Mouse (Mus musculus): ENCODE results near the gene Egfr.

Egfr gene

DNA sequence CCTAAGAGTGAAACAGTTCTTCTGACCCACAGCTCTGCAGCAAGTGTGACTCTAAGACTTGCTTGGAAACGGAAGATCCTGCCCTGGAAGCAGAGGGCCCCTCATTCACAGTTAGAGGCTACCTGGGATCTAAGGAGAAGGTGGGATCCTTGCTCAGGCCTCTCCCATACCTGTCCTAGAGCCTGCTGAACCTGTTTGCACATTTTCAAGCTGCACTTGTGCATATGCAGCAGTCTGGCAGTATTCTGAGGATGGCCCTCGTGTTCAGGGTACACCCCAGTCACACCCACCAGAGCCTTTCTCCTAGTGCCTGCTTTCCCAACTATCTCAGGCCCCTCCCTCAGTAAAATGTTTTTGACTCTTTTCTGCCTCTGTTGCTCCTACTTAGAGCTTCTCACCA, 29.6 kb downstream of the Egfr start:
- no peak for DNase-seq

DNA sequence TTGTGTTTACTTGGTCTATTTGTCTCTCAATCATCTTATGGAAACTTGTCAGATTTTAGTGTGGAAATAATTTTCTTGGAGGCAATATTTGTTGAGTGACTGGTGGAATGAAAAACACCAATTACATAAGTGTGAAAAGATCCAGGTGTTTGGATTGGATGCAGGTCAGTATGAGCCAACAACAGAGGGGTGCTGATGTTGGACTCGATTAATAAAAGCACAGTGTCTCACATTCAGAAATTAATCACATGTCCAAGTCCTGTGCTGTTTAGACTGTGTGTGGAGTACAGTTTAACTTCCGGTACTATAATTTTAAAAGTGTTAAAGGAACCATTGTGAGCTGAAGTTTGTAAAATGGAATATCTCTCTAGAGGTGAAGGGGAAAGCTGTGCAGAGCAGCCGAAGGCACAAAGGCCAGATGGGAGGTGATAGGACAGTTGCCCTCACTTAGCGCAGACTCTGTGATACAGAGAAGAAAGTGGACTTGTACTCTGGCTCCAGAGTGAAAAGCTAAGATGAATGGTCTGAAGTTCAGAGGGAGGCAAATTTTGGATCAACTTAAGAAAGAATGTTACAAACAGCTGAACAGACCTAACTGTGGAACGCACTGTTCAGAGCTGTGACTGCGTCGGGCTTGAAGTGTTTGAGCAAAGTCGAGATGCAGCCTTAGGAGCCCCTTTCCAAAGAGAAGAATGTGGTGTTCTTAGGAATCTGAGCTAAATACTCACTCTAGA, 32.1 kb downstream of the Egfr start:
- DNase-seq: no peak

DNA sequence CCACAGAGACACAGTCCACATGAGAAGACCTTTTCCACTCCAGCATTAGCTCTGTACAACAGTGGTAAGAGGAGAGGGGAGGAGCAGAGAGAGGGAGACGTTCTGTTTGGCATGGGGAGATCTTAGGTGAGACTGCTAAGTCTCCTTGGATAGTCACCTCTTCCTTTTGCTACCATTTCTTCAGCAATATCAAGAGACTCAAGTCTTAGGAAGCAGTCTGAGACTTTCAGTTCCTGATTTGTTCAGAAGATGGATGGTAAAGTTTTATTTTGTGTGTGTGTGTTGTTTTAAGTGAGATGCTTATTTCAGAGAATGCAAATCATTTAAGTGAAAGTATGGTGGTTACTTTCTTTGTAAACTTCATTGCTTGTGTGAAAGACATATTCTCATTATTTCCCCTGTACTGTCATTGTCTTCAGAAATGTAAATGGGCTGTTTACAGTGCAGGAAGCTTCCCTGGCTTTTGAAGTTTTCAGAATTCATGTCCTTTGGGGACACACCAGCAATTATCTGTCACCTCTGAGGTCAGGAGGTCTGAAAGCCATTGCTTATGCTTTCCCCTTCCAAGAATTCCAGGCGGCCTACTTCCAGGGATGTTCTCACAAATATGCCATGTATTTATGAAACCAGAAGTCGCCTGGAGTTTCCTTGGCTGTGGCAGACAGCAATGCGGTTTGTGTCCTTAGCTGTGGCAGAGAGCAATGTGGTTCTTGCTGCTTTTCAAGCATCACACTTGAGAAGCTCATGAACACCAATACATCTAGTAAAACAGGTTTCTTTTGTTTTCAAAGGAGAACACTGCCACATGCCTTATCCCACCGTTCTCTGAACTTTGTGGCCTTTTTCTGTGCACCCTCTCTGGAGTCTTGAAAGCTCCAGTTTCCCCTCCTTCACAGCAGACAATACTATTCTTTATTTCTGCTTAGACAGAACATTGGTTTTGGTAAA, 40.9 kb downstream of the Egfr start:
- DNase-seq: no peak

DNA sequence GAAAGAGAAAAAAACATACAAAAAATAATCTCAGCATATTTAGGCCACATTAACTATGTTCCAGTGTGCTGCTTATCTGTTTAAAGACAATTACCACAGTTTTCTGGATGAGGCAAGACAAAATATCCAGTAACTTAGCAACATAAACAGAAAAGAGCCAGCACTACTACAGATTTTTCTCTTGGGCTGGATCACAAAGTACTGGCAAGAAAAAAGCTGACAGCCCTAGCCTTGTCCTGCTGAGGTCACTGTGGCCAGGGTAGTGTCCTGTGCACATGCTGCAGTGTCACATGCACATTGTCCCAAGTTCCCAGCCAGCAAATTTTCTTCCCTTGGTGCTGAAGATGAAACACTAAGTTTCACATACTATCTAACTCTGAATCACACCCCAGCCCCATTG, 43.0 kb downstream of the Egfr start:
- DNase-seq: no peak

DNA sequence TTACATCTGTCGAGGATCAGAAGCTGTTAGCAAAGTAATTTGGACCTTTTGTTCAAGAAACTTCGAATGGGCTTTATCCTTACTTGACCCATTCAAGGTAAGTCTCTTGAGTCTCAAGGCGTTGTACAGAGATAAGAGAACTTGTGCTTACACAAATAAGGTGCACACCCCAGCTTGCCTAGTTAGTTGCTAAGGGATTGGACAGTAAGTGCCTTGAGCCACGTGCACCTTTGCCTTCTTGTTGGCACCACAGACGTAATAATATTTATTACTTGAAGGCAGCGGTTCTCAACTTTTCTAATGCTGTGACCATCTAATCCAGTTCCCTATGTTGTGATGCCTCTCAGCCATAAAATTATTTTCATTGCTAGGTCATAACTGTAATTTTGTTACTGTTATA, 43.5 kb downstream of the Egfr start:
- no peak for DNase-seq

DNA sequence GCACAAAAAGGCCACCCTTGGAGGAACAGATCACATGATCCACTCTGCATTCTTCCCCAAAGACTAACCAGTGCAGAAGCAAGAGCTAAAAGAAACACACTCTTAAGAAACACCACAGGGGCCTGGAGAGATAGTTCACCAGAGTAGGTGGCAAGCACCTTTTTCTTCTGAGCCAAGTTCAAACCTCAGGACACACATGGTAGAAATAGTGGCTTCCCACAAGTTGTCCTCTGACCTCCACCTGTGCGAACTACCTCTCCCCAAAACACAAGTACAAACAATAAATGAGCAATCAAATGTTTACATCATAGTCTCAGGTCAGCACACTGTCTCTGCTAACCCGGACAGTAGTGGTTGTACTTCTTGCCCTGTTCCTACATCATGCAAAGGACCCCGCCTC, 45.5 kb downstream of the Egfr start:
- DNase-seq: no peak

DNA sequence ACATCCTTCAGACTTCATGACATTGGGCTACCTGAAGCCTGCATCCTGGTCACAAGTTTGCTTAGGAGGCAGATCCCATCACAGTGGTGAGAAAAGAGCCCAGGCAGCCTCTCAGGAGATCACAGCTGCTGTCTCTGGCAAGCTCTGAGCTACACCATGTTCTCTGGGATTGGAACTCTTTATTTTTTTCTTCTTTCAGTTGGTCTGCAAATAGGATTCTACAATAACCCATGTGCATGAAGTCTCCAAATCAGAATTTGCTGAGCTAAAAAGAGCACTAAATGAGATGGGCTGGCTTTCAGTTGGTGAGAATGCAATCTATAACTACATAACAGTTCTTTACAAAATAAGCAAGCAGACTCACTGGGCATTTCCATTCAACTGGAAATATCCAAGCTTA, 46.1 kb downstream of the Egfr start:
- no peak for DNase-seq

DNA sequence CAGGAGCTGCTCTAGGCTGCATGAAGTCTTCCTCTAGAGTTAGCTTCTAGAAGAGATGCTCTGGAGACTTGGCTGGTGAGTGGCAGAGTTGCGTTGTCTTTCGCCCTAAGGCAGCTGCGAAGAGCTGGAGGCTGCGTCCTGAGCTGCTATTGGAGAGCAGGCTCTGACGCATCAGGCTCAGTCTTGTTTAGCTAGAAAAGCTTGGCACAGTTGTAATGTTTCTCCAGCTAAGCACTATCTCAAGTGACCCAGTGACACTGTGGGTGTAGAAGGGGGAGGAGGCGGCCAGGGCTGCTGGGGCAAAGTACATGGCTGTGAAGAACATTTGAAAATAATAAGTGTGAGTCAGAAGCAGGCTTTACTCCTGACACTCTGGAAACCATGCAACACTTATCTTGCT, 48.5 kb downstream of the Egfr start:
- no peak for DNase-seq

DNA sequence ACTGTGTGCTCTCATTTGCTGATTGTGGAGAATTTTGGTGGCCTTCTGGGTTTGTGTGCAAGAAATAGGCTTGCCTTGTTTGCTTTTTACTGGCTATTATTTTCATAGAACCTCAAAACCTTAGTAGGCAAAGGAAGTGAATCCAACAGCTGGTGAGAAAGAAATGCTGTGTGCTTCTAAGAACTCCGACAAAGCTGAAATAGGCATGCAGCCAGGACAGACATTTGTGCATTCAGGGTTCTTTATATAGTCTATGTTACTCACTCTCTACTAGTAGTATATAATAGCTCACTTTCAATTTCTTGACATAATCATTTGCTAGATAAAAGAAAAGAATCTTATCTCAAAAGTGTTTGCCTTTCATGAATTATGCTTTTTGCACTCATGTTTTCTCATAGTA, 50.7 kb downstream of the Egfr start:
- no peak for DNase-seq

DNA sequence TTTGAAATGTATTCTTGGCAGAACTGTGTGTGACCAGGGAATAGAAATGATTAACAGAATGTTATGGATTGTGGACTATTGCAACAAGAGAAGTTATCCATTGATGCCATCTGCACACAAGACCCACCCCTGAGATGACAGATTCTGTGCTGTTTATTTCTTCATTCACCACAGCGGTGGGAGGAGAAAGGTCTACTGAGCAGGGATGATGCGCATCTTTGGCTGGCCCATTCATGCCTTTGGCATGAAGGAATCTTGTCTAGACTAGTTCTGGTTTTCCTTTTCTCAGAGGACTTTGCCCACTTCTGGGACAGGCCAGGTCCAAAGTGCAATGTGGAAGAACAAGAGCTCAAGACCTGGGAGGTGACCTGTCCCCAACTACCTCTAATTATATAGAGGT, 52.0 kb downstream of the Egfr start:
- no peak for DNase-seq

DNA sequence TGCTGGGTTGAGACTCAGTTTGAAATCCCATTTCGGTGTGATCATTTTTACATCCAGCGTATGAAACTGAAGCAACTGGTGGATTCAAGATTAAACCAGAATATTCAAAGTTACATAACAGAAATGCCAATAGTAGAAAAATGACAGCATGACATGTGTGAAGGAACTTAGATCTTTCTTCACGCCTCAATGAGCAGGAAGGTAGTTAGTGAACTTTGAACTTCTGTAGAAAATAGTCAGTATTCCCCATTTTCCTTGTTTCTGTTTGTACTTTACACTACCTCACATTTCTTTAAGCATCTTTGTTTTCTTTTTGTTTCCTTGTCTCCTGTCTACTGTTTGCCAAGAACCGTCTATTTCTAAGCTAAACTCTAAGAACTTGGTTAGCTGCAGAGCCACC, 53.9 kb downstream of the Egfr start:
- DNase-seq: no peak

DNA sequence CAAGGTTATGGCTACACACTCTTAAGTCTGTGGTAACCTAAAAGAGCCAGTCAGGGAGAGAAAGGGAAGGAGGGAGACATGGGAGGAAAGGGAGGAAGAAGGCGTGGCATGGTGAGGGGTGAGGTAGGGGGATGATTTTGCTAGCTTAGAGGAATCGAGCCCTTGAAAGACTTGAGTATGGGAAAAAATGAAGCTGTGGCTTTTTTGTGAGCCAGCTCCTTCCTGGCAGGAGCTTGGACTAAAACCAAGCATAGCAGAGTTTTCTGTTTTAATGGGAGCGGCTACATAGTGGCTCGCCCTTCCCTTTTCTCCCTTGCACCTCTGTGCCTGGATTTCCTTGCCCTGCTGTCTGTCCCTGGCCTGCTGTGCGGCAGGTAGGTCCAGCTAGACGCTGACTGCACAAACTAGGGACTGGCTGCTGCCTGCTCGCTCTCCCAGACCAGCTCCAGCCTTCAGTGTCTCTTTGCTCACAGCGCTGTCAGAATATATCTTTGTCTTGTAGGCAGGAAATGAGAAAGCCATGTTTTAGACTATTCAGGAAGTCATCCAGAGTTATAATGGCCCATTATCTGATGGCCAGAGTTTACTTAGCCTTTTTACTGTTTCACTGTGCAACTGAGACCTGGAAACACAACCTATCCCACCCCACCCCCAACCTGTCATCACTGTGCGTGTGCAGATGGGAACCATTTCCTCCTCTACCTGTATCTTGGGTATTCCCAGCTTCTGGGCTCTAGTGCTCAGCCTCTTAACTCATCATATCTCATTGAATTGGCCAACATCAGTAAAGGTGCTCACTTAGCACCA, 57.4 kb downstream of the Egfr start:
- DNase-seq: no peak

DNA sequence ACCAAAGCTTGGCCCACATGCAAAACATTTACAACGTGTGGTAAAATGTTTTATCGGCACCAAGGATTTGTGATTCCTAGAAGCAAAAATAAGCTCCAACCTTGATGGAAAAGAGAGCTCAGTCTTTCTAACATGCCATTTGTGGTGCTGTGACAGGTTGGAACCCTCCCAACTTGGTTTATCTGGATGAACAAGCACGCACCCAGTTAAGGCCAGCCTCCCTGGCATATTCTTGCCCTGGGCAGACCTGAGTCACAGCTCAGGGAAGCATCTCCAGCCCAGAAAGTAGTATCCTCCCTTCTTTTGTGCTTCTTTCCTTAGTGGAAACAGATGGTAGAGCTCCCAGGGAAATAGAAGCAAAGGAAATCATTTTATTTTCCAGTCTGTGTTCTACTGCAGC, 58.1 kb downstream of the Egfr start:
- DNase-seq: no peak

DNA sequence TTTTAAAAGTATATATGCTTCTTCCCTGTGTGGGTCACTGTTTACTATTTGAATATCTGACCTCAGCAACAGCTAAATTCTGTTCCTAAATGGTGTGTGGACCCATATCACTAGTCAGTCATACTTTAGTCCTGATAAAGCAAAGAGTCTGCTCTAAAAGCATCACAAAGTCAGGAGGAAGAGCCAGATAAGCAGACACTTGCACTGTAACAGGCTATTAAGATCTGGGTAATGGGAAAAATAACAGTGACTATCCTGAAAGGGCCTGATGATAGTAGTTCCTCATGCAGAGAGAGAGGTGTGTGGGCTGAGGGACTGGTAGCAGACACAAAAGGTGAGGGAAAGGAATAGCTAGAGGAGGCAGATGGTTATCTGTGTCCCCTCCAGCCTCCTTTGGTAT, 61.3 kb downstream of the Egfr start:
- DNase-seq: no peak

DNA sequence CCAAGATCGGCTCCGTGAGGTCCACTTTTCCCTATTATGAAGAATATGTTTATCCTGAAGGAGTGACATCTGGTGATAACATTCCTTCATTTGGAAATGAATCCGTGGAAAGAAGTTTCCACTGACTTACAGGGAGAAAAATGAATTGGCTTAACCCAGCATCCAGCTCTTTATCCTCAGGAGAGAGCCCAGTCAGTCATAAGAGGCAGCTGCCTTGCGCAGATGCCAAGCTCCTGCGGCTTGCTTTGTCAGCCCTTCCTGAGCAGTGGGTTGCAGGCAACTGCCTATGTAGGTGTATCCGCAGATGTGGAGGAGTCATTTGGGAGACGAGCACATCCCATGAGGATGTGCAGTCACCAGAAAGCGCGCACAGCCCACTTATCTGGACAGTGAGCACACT, 64.4 kb downstream of the Egfr start:
- no peak for DNase-seq

DNA sequence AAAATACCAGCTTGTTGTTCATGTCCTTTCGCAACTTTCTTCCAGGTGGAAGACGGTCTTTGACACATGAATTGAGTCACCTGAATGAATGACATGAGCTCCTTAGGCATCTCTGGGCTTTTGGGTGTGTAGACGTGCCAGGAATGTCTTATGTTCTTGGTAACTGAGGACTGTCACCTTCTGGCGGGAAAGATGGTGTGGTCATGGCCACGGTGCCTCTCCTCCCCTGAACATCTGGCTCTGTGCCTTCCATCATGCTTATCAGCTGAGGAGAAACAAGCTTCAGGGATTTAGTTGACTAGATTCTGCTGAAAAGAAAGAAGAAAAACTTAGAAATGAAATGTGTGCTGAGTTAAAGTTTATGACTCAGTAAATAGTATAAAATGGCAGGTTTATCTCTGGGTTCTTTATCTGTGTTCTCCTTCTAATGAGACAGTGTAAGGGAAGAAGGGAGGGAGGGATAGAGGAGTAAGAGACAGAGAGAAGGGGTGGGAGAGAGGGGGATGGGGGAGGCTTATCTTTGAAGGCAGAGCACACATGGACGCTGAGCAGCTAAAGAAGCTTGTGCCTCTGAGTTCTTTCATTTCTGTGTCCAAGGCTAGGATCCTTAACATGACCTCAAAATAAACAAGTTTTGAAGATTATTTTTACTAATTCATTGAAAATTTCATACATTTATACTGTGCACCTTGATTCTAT, 65.5 kb downstream of the Egfr start:
- no peak for DNase-seq

DNA sequence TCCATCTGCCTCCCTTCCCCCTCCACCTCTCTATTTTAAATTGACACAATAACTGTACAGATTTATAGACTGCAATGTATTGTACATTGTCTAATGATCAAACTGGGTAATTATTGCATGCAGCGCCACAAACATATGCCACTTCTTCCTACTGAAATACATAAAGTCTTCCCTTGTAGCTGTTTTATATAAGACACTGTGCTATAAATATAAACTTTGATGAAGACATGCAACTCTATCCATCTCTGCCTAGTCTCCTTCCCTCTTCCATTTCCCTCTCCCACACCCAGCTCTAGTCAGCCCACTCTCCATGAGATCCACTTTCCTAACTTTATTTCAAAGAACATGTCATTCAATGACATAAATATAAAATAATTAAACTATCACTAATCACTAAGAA, 67.4 kb downstream of the Egfr start:
- DNase-seq: no peak

DNA sequence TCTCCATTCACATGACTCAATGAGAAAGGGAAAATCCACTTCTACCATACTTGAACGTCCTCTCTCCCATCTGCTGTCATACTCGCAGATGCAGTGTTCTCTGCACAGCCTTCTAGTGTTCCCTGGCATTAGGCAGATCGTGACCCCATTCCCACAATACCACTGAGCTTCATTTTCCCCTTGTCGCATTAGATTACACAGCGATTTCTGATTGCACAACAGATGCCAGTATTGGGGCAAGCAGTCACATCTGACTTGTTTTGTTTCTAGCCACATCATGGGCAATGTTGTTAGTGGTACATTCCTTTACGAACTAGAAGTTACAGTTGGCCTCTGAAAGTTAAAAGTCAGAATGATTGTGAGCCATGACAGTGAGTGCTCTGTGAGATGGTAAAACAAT, 68.1 kb downstream of the Egfr start:
- DNase-seq: no peak

DNA sequence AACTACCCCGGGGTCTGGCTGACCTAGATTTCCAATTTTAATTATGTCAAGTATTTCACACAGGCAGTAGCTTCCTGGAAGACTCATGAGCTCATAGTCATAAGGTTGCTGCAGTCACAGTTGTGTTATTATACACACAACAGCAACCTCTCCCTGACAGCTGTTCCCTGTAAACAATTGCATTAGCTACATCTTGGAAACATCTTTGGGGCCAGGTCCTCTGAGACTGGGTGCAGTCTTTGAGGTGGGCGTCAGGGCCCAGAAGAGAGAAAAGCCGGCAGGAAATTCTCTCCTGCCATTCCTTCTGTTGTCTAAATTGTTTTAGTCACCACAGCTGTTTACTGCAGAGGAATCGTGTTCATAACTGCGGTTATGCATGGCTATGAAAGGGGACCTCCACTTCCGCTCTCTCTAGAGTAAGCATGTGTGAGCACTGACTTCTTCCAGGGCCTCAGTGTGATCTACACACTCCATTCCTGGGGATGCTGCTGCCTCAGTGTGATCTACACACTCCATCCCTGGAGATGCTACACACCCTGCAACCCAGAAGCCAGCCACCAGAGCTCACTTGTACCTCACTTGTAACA, 69.8 kb downstream of the Egfr start:
- no peak for DNase-seq

DNA sequence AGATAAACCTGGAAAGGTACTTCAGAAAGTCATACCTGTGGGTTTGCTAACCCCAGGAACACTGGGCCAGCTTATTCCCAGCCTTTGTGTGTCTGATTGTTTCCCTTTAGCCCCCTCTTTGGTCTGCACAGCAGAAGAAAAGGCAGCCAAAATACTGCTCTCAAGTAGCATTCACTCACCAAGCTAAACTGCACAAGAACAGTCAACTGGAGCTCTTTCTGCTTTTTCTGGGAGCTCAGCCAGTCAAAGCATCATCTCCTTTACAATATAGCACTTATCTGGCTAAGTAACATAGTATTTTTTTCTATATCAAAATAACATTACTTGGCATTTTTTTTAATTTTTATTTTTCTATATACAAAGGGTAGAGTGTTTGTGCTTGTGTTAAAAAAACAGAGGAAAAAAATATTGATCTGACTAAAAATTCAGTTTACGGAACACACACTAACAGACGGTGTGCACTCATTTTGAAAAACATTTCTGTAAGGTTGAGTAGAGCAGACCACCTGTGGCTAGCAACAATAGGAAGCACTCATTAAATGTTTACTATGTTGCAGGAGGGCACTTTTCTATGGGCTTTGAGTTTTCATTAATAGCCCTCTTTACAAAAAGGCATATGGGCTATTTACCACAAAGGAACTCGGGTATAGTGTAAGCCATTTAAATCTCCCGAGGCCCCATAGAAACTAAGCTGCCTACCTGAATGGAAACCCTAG, 72.0 kb downstream of the Egfr start:
- no peak for DNase-seq

DNA sequence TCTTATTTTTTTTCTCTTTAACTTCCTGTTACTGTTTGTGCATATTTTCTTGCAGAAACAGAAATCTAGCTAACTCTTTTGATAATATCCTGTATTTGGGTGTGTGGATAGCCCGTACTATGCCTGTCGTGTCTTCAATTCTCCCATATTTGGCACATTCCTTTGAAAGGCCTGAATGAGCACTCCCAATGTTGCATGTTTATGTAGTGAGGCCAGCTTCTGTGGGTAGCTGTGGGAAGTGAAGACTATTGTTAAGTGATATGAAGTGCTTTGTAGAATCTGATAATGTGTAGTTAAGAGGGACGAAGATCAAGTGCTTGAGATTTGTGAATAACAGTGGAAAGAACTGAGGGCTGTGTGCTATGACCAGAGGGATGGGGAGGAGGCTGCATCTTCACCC, 77.5 kb downstream of the Egfr start:
- DNase-seq: no peak

Data from cerebellum, adult 18-20 months (tissue).